Mouse (Mus musculus): ENCODE measurements around the gene Rcn3.

GRCm38 (mm10) chr7:45094121-45094520 lies 2.1 kb upstream of the Rcn3 start:
- no peak for TF ChIP-seq POLR2A (IDR thresholded peaks at IDR 0.05; ENCODE audit: borderline replicate concordance, control insufficient read depth, low read depth, low read length)
- no peak for TF ChIP-seq CTCF (IDR thresholded peaks at IDR 0.05; ENCODE audit: control insufficient read depth, insufficient read depth, low read length)
